Mouse (Mus musculus): ENCODE results near the gene Unc5b. TPM values are rescaled to one million over a fixed set of nuclear protein-coding genes. Genes with fewer than 3 reads are reported as not detected.

The Unc5b gene
- total and polyA plus RNA-seq, 3 experiments, result 0.04 to 0.21 (median 0.06) TPM

GRCm38 (mm10) chr10:60830000-60830399 lies 1.4 kb downstream of the Unc5b start:
- TF ChIP-seq GABPA (IDR thresholded peaks at IDR 0.05; ENCODE audit: insufficient replicate concordance, low read depth, low read length) (no peak), TCF12 (IDR thresholded peaks at IDR 0.05; ENCODE audit: low read depth, low read length) (no peak), E2F4 (IDR thresholded peaks at IDR 0.05; ENCODE audit: insufficient replicate concordance, low read depth, low read length) (no peak), ELF1 (IDR thresholded peaks at IDR 0.05; ENCODE audit: low read depth, low read length) (no peak), RCOR1 (conservative IDR thresholded peaks at IDR 0.05; ENCODE audit: low read depth, low read length) (no peak), POLR2A (IDR thresholded peaks at IDR 0.05; ENCODE audit: low read depth, low read length) (no peak), CHD1 (IDR thresholded peaks at IDR 0.05; ENCODE audit: low read depth, low read length) (no peak), ZKSCAN1 (IDR thresholded peaks at IDR 0.05; ENCODE audit: borderline replicate concordance, low read depth, low read length) (no peak), PAX5 (IDR thresholded peaks at IDR 0.05; ENCODE audit: low read length) (no peak), SIN3A (IDR thresholded peaks at IDR 0.05; ENCODE audit: low read length) (no peak), JUN (IDR thresholded peaks at IDR 0.05; ENCODE audit: insufficient read depth, low read depth, low read length) (no peak), JUND (conservative IDR thresholded peaks at IDR 0.05; ENCODE audit: low read depth, low read length) (no peak), POLR2AphosphoS2 (IDR thresholded peaks at IDR 0.05; ENCODE audit: low read depth, low read length) (no peak)
- no peaks in the 10 kb centered on the region for H3K79me2 ChIP-seq (replicated peaks; ENCODE audit: control insufficient read depth, extremely low read depth, insufficient read depth, poor library complexity, severe bottlenecking)
- no peak overlapping the region for H3K9ac ChIP-seq (ENCODE audit: insufficient read depth, low read depth)
- no peak overlapping the region for H3K4me3 ChIP-seq (replicated peaks in 1 of 3; ENCODE audit: low read depth in 2 of 3, low read length in 2 of 3, poor library complexity in 1 of 3)
- DNase-seq (ENCODE audit: extremely low read depth), result no peak
- dilution Hi-C loops (cut with MboI; ENCODE audit: extremely low pct_ligation_motif_present, extremely low pct_unique_long_range_greater_than_20kb, low sequenced_read_pairs), result no loop called here
- in situ Hi-C loops (cut with MboI; ENCODE audit: low pct_ligation_motif_present, low pct_unique_long_range_greater_than_20kb, low sequenced_read_pairs), result no loop called here
- H3K27ac ChIP-seq (ENCODE audit: insufficient read depth, low read depth), result no peak overlapping the region
- H3K27me3 ChIP-seq (replicated peaks), result peaks cover 87% of the 10 kb centered on the region
- H3K36me3 ChIP-seq (replicated peaks in 1 of 2; ENCODE audit: control insufficient read depth in 1 of 2, insufficient read depth in 1 of 2, low read length in 1 of 2), result no peaks in the 10 kb centered on the region
- H3K9me3 ChIP-seq (replicated peaks; ENCODE audit: low read length), result peaks cover 22% of the 10 kb centered on the region
- H3K4me1 ChIP-seq (ENCODE audit: control insufficient read depth in 1 of 2, insufficient read depth in 2 of 2), result peaks cover 0 to 4% of the 10 kb centered on the region in 2 experiments; a peak in 2 of 4 replicates
- H3K4me2 ChIP-seq (ENCODE audit: insufficient read depth, low read depth, poor library complexity, severe bottlenecking), result peak overlapping the region; percentile 93; the same call in 1 of the 2 replicates

- no peaks in the 10 kb centered on the region for H3K36me3 ChIP-seq (replicated peaks in 1 of 2; ENCODE audit: control insufficient read depth in 1 of 2, insufficient read depth in 1 of 2, low read length in 1 of 2)
- in situ Hi-C loops (cut with MboI; ENCODE audit: low pct_ligation_motif_present, low pct_unique_long_range_greater_than_20kb, low sequenced_read_pairs), result no loop called here
- no peak overlapping the region for H3K27ac ChIP-seq (ENCODE audit: insufficient read depth, low read depth)
- no peak overlapping the region for H3K4me3 ChIP-seq (replicated peaks in 1 of 3; ENCODE audit: low read depth in 2 of 3, low read length in 2 of 3, poor library complexity in 1 of 3)
- dilution Hi-C loops (cut with MboI; ENCODE audit: extremely low pct_ligation_motif_present, extremely low pct_unique_long_range_greater_than_20kb, low sequenced_read_pairs), result no loop called here
- peaks cover 22% of the 10 kb centered on the region for H3K9me3 ChIP-seq (replicated peaks; ENCODE audit: low read length)
- no peak for DNase-seq (ENCODE audit: extremely low read depth)
- TF ChIP-seq USF2 (conservative IDR thresholded peaks at IDR 0.05; ENCODE audit: low read depth, low read length) (no peak), ZC3H11A (IDR thresholded peaks at IDR 0.05; ENCODE audit: low read depth, low read length) (no peak), CTCF (conservative IDR thresholded peaks at IDR 0.05 in 1 of 2, IDR thresholded peaks at IDR 0.05 in 1 of 2; ENCODE audit: low read depth in 2 of 2, low read length in 2 of 2) (no peak), CHD1 (IDR thresholded peaks at IDR 0.05; ENCODE audit: low read depth, low read length) (no peak), PAX5 (IDR thresholded peaks at IDR 0.05; ENCODE audit: low read length) (no peak)
- no peak overlapping the region for H3K9ac ChIP-seq (ENCODE audit: insufficient read depth, low read depth)
- H3K4me1 ChIP-seq (ENCODE audit: control insufficient read depth in 1 of 2, insufficient read depth in 2 of 2), result peaks cover 0 to 4% of the 10 kb centered on the region in 2 experiments; a peak in 2 of 4 replicates
- no peaks in the 10 kb centered on the region for H3K79me2 ChIP-seq (replicated peaks; ENCODE audit: control insufficient read depth, extremely low read depth, insufficient read depth, poor library complexity, severe bottlenecking)
- peaks cover 88% of the 10 kb centered on the region for H3K27me3 ChIP-seq (replicated peaks)
- no peak overlapping the region for H3K4me2 ChIP-seq (ENCODE audit: insufficient read depth, low read depth, poor library complexity, severe bottlenecking)
These were observed 2.3 kb downstream of the Unc5b start for GRCm38 (mm10) chr10:60829071-60829470.
